Mouse (Mus musculus): ENCODE results near the gene Scel. TPM values are rescaled to one million over a fixed set of nuclear protein-coding genes. Genes with fewer than 3 reads are reported as not detected.
"Not testable (repeated sequence)": the region's sequence is repeated elsewhere in the genome, so short reads cannot be mapped to it uniquely, and the experiment has no call there.

Gene Scel
- total RNA-seq (2017) = 2.1 and 3.6 TPM in 2 replicates

DNA sequence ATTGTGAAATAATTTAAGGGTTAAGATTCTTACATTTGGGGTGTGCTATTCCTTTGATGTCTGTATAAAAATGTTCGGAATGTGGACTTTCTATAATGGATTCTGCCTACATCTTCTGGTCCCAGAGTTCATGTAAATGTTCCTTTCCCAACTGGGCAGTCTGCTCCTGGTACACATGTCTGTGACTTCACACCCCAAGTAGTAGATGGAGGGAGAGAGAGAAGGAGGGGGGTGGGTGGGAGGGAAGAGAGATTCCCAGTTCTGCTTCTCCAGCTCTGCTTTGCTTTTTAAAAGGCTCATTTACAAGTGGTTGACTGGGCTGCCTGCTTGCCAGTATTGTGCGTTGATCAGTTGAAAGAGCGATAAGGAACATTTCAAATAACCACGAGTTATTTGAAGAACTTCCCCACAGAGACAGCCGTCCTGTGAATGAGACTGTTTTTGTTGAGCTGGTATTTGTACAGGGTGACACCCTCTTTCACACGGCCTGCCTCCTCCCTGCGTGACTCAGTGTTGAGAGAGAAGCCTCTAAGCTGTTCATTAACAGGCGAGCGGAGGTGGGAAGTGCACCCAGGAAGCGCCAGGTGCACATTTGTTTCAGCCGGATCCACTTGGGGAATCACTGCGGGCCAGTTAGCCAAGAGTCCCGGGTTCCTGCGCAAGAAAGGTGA is at the start of gene Scel:
Gene Scel, plus strand, starts transcription at position 541 of the 671 bp plus-strand sequence.
- ATAC-seq (ENCODE audit: extremely low read depth, insufficient number of reproducible peaks, low FRiP score, poor library complexity, severe bottlenecking) = peak; percentile 63; the same call in 1 of the 2 replicates

DNA sequence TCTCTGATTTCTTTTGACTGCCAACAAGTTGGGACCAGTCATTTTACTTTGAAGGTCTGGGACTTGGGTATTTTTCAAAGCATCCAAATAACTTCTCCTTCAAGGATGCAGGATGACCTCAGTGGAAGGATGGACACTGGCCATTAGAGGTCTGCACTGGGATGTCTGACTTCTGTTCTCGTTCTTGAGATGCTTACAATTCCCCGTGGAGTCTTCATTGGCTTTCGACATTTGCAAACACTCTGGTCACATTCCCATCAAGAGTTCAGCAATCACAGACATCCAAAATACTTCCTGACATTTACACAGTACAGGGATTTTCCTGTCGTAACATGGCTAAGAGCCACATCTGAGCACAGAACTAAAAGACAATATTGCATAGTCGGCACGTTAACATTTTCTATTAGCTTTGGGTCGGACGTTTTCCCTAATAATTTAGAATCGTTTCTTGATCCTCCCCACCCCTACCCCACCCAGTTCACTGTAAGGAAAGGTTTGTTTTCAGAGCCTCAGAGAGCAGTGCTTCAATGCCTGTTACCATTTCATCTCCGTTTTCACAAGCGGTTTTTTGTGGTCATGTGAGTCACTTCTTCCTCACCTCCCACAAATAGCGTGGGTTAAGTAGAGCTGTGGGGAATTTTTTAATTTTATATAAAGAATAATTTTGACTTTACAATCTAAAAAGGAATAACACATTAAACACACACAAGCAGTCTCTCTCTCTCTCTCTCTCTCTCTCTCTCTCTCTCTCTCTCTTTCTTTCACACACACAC is 44.3 kb upstream of the Scel start:
- no peak for ATAC-seq (ENCODE audit: extremely low read depth, insufficient number of reproducible peaks, low FRiP score, poor library complexity, severe bottlenecking)

DNA sequence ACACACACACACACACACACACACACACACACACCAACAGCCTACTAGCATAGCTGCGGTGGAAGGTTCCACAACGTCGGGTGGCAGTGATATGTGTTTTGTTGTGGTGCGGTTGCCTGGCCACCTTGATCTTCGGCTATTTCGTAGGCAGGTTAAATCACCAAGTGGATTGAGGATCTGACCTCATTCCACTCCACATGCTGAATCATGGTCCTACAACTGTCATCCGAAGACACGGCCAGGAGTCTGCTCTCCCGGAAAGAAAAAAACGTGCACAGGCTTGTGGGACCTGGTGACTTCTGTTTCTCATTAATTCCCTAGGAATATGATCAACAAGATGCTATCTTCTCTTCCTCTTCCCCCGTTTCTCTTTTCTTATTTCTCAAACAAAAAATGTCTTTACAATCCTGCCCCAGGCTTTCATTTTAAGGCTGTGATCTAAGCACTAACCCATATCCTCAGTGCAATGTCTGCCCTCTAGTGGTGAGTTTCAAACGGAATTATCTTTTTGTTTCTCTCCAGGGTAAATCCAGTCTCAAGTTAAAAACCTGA is 43.6 kb upstream of the Scel start:
- peak; percentile 95 for ATAC-seq (ENCODE audit: extremely low read depth, insufficient number of reproducible peaks, low FRiP score, poor library complexity, severe bottlenecking)

DNA sequence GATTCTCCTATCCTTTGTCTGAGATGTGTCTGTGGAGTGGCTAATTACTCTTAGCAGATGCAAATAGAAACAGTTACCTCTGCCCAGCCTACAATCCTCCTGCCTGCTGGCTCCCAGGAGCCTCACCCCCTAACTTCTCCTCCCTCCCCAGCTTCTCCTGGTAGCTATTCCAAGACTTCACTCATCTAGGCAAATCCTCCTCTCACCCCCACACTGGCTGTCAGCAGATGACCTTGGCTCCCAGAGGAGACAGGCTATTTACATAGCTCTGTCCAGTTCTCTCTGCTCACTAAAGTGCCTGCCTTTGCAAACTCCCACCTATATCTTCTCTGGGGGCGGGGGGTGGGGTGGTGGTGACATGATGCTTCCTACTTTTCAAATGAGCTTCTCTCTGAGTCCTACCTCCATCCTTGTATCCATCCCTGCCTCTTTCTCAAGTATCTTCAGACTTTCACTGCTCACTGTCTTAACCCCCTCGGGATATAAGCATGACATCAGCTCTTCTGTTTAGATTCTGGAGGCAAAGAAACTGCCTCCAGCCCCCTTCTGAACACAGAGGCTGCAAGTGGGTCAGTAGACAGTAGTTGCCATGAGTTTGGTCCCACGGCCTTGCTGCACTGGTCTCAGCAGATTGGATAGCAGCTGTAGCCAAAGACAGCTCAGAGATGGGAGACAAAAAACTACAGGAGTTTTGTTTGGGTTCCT is 41.9 kb upstream of the Scel start:
- ATAC-seq (ENCODE audit: extremely low read depth, insufficient number of reproducible peaks, low FRiP score, poor library complexity, severe bottlenecking) = no peak

DNA sequence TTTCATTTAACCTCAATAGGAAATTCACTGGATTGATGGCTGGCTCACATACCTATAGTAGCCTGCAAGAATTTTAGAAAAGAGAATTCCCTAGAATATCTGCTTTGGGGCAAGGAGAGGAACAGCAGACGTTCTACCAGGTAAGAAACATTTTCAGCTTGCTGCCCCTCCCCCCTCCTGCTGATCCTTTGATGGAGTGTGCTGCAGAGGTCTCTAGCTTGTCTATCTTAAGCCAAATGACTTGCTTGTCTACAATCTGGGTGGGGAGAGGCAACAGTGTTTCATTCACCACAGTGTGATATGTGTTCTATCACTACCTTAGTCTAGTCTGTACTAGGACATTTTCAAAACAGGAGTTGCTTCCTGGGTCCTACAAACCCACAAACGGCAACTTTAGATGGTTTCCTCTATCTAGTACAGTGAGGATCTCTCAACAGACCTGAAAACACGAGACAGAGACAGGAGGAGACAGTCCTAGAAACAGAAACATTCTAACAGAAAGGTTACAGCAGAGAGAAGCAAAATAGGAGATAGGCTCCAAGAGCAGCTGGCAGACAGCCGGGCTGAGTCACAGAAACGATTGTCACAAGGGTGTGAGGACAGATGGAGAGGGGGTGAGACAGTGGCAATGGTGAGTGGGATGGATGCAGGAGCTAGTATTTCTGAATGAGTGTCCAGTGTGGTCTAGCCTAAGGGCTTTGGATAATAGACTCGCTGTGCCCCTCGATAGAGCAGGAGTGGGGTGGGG is 41.2 kb upstream of the Scel start:
- ATAC-seq (ENCODE audit: extremely low read depth, insufficient number of reproducible peaks, low FRiP score, poor library complexity, severe bottlenecking) = no peak

DNA sequence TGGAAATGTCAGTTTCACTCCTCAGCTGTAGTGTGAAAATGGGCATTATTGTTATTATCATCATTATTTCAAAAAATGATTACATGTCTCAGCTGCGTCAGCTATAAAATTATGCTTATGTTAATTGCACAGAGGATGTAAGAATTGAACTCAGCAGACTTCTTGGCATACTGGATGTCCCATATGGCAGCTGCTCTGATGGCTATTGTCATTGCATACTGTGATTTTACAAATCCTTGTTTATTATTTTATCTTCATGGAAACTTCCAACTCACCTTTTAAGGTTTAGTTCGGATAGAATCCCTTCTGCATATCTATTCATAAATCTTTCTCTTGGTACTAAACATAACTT is 40.6 kb upstream of the Scel start:
- no peak for ATAC-seq (ENCODE audit: extremely low read depth, insufficient number of reproducible peaks, low FRiP score, poor library complexity, severe bottlenecking)

DNA sequence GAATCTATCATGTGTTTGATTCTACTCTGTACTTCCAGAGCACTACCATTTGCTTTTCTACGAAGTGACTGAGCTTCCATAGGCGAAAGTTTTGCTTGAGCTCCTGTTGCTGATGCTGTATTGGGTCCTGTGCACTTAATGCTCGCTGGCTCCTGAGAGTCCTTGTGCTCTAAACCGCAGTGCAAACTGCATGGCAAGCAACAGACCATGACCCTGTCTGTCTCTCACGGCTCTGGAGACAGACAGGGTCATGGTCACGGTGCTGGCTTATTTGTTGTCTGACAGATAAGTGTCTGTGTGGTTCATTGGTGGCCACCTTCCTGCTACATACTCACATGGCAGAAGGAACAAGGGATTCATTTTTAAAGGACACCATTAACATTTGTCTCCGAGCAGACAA is 37.8 kb upstream of the Scel start:
- peak; percentile 26; the same call in 1 of the 2 replicates for ATAC-seq (ENCODE audit: extremely low read depth, insufficient number of reproducible peaks, low FRiP score, poor library complexity, severe bottlenecking)

DNA sequence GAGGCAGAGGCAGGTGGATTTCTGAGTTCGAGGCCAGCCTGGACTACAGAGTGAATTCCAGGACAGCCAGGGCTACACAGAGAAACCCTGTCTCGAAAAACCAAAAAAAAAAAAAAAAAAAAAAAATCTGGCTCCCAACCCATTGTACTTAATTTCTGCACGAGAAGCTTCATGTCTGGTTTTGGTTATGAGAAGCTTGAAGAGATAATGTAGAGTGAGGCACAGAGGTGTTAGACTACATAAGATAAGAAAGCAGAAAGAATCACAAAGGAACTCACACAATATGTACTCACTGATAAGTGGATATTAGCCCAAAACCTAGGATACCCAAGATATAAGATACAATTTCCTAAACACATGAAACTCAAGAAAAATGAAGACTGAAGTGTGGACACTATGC is 36.9 kb upstream of the Scel start:
- ATAC-seq (ENCODE audit: extremely low read depth, insufficient number of reproducible peaks, low FRiP score, poor library complexity, severe bottlenecking) = not testable (repeated sequence)

DNA sequence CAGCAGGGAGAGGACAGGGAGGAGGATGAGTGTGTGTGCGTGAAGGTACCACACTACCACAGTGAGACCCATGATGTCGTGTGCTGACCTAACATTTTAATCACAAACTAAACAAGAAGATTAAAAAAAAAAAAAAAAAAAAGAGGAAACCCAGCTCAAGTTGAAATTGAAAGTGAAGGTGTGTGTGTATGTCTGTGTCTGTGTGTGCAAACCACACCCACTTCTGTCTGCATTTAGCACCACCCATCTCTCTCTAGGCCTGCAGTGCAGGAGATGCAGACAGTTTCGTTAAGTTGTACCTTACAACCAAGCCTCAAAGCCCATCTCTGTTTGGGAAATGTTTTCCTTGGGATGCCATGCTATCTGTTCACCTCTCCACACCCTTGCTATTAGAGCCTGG is 35.9 kb upstream of the Scel start:
- ATAC-seq (ENCODE audit: extremely low read depth, insufficient number of reproducible peaks, low FRiP score, poor library complexity, severe bottlenecking) = peak; percentile 89

DNA sequence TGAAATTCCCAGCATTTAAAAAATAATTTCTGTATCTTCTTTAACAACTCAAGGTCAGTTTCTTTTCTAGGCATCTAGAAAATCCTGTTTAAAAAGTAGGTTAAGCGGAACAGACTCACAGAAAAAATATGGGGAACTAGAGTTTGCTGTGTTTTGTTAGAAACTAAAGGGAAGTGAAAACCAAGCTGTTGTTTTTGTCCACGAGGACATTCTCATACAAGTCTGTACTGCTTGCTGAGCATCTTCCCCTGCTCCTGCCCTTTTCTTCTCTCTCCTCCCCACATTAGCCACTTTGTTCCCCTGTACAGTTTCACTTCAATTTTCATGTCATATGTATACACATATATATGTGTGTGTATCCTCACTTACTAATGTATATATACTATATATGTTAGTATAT is 35.2 kb upstream of the Scel start:
- ATAC-seq (ENCODE audit: extremely low read depth, insufficient number of reproducible peaks, low FRiP score, poor library complexity, severe bottlenecking) = peak; percentile 77

DNA sequence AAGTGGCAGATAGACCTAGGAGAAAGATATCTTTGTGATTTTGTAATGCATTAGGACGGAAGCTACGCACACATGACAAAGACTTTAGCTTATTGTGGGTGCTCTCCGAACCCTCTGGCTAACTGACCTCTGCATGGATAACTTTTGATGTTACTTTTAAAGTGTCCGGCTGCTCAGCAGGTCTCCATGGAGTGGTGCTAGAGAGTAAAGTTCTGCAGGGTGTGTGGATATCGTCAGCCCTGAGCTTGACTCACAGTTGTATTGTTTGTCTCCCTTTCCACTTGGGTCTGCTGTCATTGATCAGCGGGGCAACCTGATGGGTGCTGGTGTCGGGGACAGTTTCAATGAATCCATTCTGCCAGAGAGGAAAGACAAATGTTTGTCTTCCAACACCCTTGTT is 33.7 kb upstream of the Scel start:
- no peak for ATAC-seq (ENCODE audit: extremely low read depth, insufficient number of reproducible peaks, low FRiP score, poor library complexity, severe bottlenecking)

DNA sequence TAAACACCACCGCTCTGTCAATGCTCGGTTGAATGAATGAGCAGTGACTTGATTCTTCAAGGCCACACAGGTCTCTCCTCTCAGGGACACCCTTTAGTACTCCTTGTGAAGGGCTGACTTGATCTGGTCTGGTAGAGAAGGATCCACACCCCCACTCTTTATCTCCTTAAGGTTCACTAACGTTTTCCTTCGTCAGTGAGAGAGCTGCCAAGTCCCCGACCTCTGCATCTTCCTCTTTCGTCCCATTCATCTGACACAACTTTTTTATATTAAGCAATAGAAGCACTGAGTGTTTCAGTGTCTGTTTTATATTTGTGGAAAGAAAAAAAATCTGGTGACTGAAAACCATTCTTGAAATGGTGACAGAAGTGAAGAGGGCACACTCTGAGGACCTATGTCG is 31.6 kb upstream of the Scel start:
- ATAC-seq (ENCODE audit: extremely low read depth, insufficient number of reproducible peaks, low FRiP score, poor library complexity, severe bottlenecking) = no peak

DNA sequence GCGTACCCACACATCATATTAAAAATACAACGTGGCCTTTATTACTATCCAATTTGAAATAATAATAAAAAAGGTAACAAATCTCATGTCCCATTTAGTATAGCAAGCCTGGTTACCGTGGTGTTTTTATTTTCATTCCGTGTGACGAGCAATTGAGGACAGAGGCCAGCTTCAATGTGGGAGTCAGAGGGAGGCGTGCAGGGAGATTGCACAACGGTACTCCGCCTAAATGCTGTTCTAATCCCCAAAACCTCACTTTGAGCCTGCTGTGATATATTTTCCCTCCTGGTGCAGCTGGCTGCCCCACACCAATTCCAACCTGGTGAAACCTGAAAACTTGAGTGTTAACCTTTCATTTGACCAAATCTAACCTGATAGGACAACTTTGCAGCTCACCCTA is 27.5 kb upstream of the Scel start:
- ATAC-seq (ENCODE audit: extremely low read depth, insufficient number of reproducible peaks, low FRiP score, poor library complexity, severe bottlenecking) = no peak

DNA sequence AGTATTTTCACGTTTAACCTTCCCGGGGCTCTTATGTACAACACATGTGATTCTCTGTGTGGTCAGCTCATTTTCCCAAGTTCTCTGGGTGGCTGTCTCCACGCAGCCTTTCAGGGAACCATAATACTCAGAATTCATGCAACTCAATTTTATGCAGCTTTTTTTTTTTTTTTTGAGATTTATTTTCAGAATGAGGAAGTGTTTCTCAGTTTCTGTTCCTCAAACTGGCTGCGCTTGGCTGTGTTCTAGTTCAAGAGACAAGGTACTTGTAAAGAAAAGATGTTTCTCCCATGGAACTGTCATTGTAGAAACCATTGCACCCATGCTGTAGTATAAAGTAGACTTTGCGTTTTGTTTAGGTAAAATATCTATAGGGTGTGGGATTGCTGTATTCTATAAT is 26.2 kb upstream of the Scel start:
- peak; percentile 79 for ATAC-seq (ENCODE audit: extremely low read depth, insufficient number of reproducible peaks, low FRiP score, poor library complexity, severe bottlenecking)

DNA sequence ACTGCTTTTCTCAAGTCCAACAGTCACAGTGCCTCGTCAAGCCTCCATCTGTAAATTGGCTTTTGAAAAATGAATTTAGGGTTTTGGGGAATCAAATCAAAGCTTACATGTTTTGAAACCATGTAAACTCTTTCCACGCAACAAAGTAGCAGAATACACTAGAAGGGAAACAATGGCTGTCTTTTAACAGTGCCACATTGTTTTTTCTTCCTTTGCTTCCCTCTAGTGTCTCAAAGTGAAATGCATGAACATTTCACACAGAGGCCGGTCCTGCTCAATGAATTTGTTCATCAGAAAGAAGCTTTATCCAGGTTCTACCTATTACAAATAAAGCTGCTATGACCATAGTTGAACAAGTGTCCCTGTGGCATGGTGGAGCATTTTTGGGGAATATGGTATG is 24.5 kb upstream of the Scel start:
- peak; percentile 65 for ATAC-seq (ENCODE audit: extremely low read depth, insufficient number of reproducible peaks, low FRiP score, poor library complexity, severe bottlenecking)

DNA sequence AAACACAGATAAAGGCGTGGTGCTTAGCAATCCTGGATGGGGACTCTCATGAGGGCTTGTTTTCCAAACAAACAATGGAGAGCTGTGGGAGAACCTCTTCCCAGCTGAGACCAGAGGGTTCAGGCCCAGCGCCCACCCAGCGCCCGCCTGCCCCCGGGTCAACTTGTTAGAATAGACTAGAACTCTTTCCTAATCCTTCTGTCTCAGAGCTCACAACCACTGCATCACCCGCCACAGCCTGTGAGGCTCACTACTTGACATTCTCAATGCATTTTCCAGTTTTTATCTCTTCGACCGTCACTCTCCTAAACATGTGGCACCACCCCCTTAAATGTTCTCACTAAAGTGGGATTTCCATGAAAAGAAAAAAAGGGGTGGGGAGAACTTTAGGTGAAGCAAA is 14.9 kb upstream of the Scel start:
- no peak for ATAC-seq (ENCODE audit: extremely low read depth, insufficient number of reproducible peaks, low FRiP score, poor library complexity, severe bottlenecking)

DNA sequence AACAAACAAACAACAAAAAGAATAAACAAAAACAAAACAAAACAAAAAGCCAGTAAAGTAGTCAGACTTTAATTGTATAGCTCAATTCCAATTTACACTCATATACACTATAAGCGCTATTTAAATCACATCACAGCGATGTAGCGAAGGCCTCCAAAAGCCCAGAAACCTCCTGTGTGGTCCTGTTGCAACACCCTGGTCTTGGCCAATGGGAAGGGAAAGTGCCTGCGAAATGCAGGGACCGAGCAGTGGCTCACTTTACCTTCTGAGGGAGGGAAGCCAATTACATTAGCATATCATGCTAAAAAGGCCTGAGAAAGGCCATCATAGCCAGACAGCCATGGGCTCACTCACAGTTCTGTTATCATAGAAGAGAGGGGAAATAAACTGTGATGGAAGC is 14.5 kb upstream of the Scel start:
- no peak for ATAC-seq (ENCODE audit: extremely low read depth, insufficient number of reproducible peaks, low FRiP score, poor library complexity, severe bottlenecking)

DNA sequence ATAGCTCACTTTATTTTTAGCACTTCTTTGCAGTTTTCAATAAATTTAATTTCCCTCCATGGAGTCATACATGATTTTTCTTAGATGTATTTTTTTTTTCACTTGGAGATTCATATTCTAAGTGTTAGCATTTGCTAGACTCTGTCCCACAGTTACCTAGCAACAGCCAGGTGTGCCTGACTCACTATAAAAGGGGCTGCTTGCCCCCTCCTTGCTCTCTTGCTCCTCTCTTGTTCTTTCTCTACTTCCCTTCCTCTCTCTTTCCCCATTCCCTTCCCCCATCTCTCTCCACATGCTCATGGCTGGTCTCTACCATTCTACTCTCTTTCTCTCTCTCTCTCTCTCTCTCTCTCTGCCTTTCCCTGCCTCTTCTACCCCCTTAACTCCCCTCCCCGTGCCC is 14.1 kb upstream of the Scel start:
- ATAC-seq (ENCODE audit: extremely low read depth, insufficient number of reproducible peaks, low FRiP score, poor library complexity, severe bottlenecking) = no peak

DNA sequence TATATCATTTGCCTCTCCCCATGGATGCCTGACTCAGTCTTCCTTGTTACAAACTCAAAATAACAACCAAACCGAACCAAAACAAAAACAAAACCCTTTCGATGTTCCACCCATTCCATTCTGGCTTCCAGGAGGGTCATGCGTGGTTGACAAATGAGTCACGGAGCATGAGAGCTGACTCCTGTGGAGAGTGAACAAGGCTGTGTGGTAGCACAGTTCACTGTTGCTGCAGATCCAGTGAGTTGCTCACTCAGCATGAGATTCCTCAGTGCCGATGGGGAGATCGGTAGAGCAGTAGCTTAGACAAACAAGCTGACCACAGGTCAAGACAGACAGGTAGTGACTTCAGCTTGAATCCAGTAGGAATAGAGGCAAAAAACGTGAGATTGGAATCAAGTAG is 12.8 kb upstream of the Scel start:
- no peak for ATAC-seq (ENCODE audit: extremely low read depth, insufficient number of reproducible peaks, low FRiP score, poor library complexity, severe bottlenecking)
